Mouse (Mus musculus) liver, embryonic 18 days (tissue): ENCODE results near the gene Adamts3. TPM values are rescaled to one million over a fixed set of nuclear protein-coding genes. Genes with fewer than 3 reads are reported as not detected.

Source experiments
- polyA plus RNA-seq: library from polyadenylated mRNA; depleted of rRNA; stranded (reverse); fragments of >200 nt; gene quantifications from 2 replicates; pipeline ENCODE4 v1.2.3, GENCODE M21; 2012; rRNA removed

The Adamts3 gene
- 0.57 and 0.58 TPM in 2 replicates for polyA plus RNA-seq

GRCm38 (mm10) chr5:89883051-89883907, at the start of gene Adamts3:
Gene Adamts3, minus strand, starts transcription at chr5:89883334.

